Mouse (Mus musculus) spleen, adult 2 months (tissue): ENCODE measurements at regions not wholly inside any gene's neighbourhood (a gene's known extent, or its start where the extent isn't known, plus 50 kb on each side); places are given as distances from the start of the nearest gene placed in this dataset.

ENCODE experiments used
- DNase-seq, 2 experiments: peaks; one replicate each; pipeline versions ENCODE4 v3.0.0 to v3.0.0-alpha.2; 2012 to 2021; ENCODE audit warnings: low spot score in 2 of 2, low read depth in 1 of 2
- H3K27ac ChIP-seq: fragments of 200-500 bp; 2 replicates; pipeline ENCODE4 v1.5.1; 2012; ENCODE audit warnings: low read length, inconsistent platforms; ENCODE audit not compliant: insufficient read depth
- H3K27me3 ChIP-seq: fragments of 200-500 bp; 2 replicates; pipeline ENCODE4 v1.6.1; 2012; ENCODE audit warnings: mild to moderate bottlenecking, moderate library complexity, low read length, inconsistent platforms; ENCODE audit not compliant: control insufficient read depth, insufficient read depth
- H3K36me3 ChIP-seq: fragments of 200-500 bp; 2 replicates; pipeline ENCODE4 v1.6.1; 2012; ENCODE audit warnings: mild to moderate bottlenecking, low read length, inconsistent platforms; ENCODE audit not compliant: control insufficient read depth, insufficient read depth
- H3K4me1 ChIP-seq: fragments of 200-500 bp; 2 replicates; pipeline ENCODE4 v1.6.1; 2011; ENCODE audit warnings: inconsistent platforms; ENCODE audit not compliant: control insufficient read depth, insufficient read depth, insufficient read length
- H3K4me3 ChIP-seq: fragments of 200-500 bp; 2 replicates; pipeline ENCODE4 v1.5.1; 2011; ENCODE audit warnings: mild to moderate bottlenecking, inconsistent platforms; ENCODE audit not compliant: insufficient read depth, insufficient read length; ENCODE audit errors: extremely low read depth
- CTCF ChIP-seq: fragments of 200-500 bp; IDR thresholded peaks from 2 replicates; pipeline ENCODE4 v1.5.1; 2011; ENCODE audit warnings: mild to moderate bottlenecking, inconsistent platforms; ENCODE audit not compliant: insufficient read depth, insufficient read length, insufficient replicate concordance; ENCODE audit errors: extremely low read depth
- POLR2A ChIP-seq: fragments of 200-500 bp; IDR thresholded peaks from 2 replicates; pipeline ENCODE4 v1.6.1; 2011; ENCODE audit warnings: low read depth, low read length, inconsistent platforms
- WGBS: fragments of 180-500 bp; shearing (Covaris S2); methylation state at CpG from one replicate; pipeline ENCODE4 v1.1.7; 2018; 5-methylcytosine and 5-hydroxymethylcytosine counted together

DNA sequence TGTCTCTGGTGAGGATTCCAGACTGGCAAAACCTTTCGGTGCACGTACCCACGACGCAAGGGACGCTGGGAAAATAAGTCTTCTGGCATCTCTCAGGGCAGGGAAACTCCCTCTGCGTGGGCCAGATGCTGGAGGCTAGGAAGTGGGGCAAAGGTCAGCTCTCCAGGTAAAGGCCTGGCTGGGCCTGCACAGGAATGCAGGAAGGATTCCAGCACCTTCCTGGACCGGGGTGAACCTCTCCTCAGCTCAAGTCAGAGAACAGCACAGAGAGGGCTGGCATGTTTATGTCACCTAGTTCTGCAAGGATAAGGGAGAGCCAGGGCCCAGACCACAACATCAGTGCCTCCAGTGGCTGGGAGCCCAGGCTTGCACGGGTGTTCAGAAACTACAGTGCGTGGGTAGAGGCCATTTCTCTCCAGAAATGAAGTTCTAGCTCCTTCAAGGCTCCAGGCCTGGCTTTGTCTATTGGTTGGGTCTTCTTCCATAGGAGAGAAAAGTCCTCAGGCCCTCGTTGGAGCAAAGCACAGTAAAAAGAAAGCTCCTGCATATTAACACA, 74.9 kb upstream of the Ptpn1 start:
- Histone ChIP-seq H3K27ac (no peak overlapping the region), H3K4me1 (peaks cover 5% of the 10 kb centered on the region; the same call in 1 of the 2 replicates), H3K27me3 (no peaks in the 10 kb centered on the region), H3K36me3 (no peaks in the 10 kb centered on the region), H3K4me3 (no peak overlapping the region)
- no peak for DNase-seq
- 82% methylated on average over 10 of the region's 10 CpGs for WGBS
- TF ChIP-seq POLR2A, result no peak
- no peak for TF ChIP-seq CTCF

GRCm38 (mm10) chr2:167856020-167856419, 75.8 kb upstream of the Ptpn1 start:
- no peak overlapping the region for H3K4me3 ChIP-seq
- 85% methylated on average over 3 of the region's 3 CpGs for WGBS

DNA sequence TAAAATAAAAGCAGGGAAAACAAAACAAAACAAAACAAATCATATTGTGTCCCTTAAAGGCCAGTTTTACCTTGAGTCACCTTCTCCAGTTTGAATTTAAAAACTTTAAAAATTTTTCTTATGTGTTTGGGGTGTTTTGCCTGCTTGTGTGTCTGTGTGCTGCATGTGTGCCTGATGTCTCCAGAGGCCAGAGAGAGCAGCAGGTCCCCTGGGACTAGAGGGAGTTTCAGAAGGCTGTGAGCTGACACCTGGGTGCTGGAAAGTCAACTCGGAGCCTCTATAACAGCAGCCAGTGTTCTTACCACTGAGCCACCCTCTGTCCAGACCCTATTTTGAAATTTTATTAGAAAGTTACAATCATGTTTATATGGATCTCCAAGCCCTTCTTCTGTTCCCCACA, 77.8 kb upstream of the Ptpn1 start:
- Histone ChIP-seq H3K27me3 (no peaks in the 10 kb centered on the region), H3K36me3 (no peaks in the 10 kb centered on the region), H3K27ac (no peak overlapping the region), H3K4me3 (no peak overlapping the region), H3K4me1 (peaks cover 9% of the 10 kb centered on the region; the same call in 1 of the 2 replicates)
- DNase-seq, result peak; percentile 36 to 39
- 37% methylated on average over 1 of the region's 1 CpGs for WGBS
- TF ChIP-seq POLR2A (no peak), CTCF (no peak)

More at GRCm38 (mm10) chr2:167856020-167856419, 75.8 kb upstream of the Ptpn1 start:
- TF ChIP-seq CTCF (no peak), POLR2A (no peak)
- no peaks in the 10 kb centered on the region for H3K27me3 ChIP-seq
- peaks cover 9% of the 10 kb centered on the region; the same call in 1 of the 2 replicates for H3K4me1 ChIP-seq
- no peak for DNase-seq
- no peak overlapping the region for H3K27ac ChIP-seq
- no peaks in the 10 kb centered on the region for H3K36me3 ChIP-seq

- Histone ChIP-seq H3K4me1 (peaks cover 9% of the 10 kb centered on the region; the same call in 1 of the 2 replicates), H3K4me3 (no peak overlapping the region), H3K27ac (no peak overlapping the region), H3K36me3 (no peaks in the 10 kb centered on the region), H3K27me3 (no peaks in the 10 kb centered on the region)
- TF ChIP-seq POLR2A, result no peak
- TF ChIP-seq CTCF, result no peak
- DNase-seq, result no peak
- 59% methylated on average over 8 of the region's 8 CpGs for whole genome bisulfite sequencing
Observed at GRCm38 (mm10) chr2:167853411-167853821, 78.4 kb upstream of the Ptpn1 start.

GRCm38 (mm10) chr2:167852582-167852981, 79.3 kb upstream of the Ptpn1 start:
- H3K4me3 ChIP-seq, result no peak overlapping the region
- no peaks in the 10 kb centered on the region for H3K27me3 ChIP-seq
- WGBS, result 86% methylated on average over 9 of the region's 9 CpGs
- DNase-seq, result no peak
- peaks cover 9% of the 10 kb centered on the region; the same call in 1 of the 2 replicates for H3K4me1 ChIP-seq
- TF ChIP-seq CTCF, result no peak
- no peak for TF ChIP-seq POLR2A
- no peak overlapping the region for H3K27ac ChIP-seq
- H3K36me3 ChIP-seq, result no peaks in the 10 kb centered on the region

GRCm38 (mm10) chr2:167851216-167851896, 80.5 kb upstream of the Ptpn1 start:
- DNase-seq, result no peak
- TF ChIP-seq CTCF (no peak), POLR2A (no peak)
- H3K27ac ChIP-seq, result no peak overlapping the region
- no peaks in the 10 kb centered on the region for H3K27me3 ChIP-seq
- peaks cover 9% of the 10 kb centered on the region; the same call in 1 of the 2 replicates for H3K4me1 ChIP-seq
- no peaks in the 10 kb centered on the region for H3K36me3 ChIP-seq
- H3K4me3 ChIP-seq, result no peak overlapping the region
- WGBS, result 32% methylated on average over 11 of the region's 11 CpGs

DNA sequence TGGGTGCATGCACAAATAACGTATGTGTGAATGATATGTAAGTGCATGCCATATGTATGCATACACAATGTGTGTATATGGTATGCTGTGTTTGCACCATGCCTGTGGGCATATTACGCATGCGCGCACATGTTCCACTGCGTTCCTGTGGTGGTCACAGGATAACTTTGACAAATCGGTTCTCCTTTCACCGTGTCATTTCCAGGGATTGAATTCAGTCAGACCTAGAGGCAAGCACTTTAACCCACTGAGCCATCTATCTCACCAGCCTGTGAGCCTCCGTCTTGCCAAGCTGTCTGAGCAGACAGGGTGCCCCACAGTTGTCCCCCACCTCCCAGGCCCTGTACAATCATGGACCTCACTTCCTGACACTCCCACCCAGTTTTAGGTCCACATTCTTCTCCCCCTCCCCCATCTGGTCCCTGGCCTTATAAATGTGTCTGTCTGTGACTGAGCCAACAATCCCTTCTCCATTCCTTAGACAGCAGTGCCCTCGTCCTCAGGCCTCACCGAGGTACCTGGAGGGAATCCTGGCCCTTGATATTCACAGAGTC, 81.8 kb upstream of the Ptpn1 start:
- H3K4me1 ChIP-seq, result peaks cover 9% of the 10 kb centered on the region; the same call in 1 of the 2 replicates
- 84% methylated on average over 10 of the region's 10 CpGs for WGBS
- no peak overlapping the region for H3K27ac ChIP-seq
- TF ChIP-seq POLR2A (no peak), CTCF (no peak)
- H3K4me3 ChIP-seq, result no peak overlapping the region
- no peaks in the 10 kb centered on the region for H3K27me3 ChIP-seq
- DNase-seq, result no peak
- H3K36me3 ChIP-seq, result no peaks in the 10 kb centered on the region
